Mouse (Mus musculus) stomach, embryonic 14.5 days (tissue): Measurements from ENCODE around the gene Rnf185. TPM values are rescaled to one million over a fixed set of nuclear protein-coding genes. Genes with fewer than 3 reads are reported as not detected.
A peak's percentile ranks its signal among the peaks of the same experiment; 100 is the strongest.

Source experiments
- ATAC-seq: fragments of 200-750 bp; cut with Nextera tagmentation; 2 replicates; pipeline ENCODE4 v1.8.0; 2017; ENCODE audit warnings: low read depth, moderate TSS enrichment; ENCODE audit not compliant: insufficient number of reproducible peaks, insufficient read depth, low FRiP score
- H3K27ac ChIP-seq: fragments of 300-500 bp; sonication (generic); 2 replicates; pipeline ENCODE4 v1.5.1; 2014; ENCODE audit warnings: mild to moderate bottlenecking, low read length, moderate library complexity, mixed read lengths
- H3K27me3 ChIP-seq: fragments of 300-500 bp; sonication (generic); 2 replicates; pipeline ENCODE4 v1.6.1; 2014; ENCODE audit warnings: low read length, control low read depth, mixed read lengths; ENCODE audit not compliant: control insufficient read depth, insufficient read depth
- H3K36me3 ChIP-seq: fragments of 300-500 bp; sonication (generic); 2 replicates; pipeline ENCODE4 v1.6.1; 2014; ENCODE audit warnings: mild to moderate bottlenecking, control low read depth, low read length, moderate library complexity, mixed read lengths; ENCODE audit not compliant: control insufficient read depth, insufficient read depth
- H3K4me1 ChIP-seq: fragments of 300-500 bp; sonication (generic); 2 replicates; pipeline ENCODE4 v1.6.1; 2014; ENCODE audit warnings: low read length, control low read depth, mixed read lengths; ENCODE audit not compliant: control insufficient read depth, insufficient read depth
- H3K4me2 ChIP-seq: fragments of 300-500 bp; sonication (generic); replicated peaks from 2 replicates; pipeline ENCODE4 v1.6.1; 2014; ENCODE audit warnings: low read depth, low read length, control low read depth
- H3K4me3 ChIP-seq: fragments of 300-500 bp; sonication (generic); 2 replicates; pipeline ENCODE4 v1.5.1; 2014; ENCODE audit warnings: low read depth, low read length, control low read depth
- H3K9ac ChIP-seq: fragments of 300-500 bp; sonication (generic); replicated peaks from 2 replicates; pipeline ENCODE4 v1.6.1; 2014; ENCODE audit warnings: low read depth, mild to moderate bottlenecking, control low read depth, low read length, moderate library complexity, mixed read lengths
- H3K9me3 ChIP-seq: fragments of 300-500 bp; sonication (generic); 2 replicates; pipeline ENCODE4 v1.6.1; 2016; ENCODE audit warnings: low read depth, low read length, control low read depth; ENCODE audit not compliant: control insufficient read depth
- WGBS: fragments of 180-500 bp; shearing (Covaris S2); extraction: QIAGEN DNeasy Blood & Tissue Kit; methylation state at CpG from one replicate; pipeline ENCODE4 v1.1.7; 2014; 5-methylcytosine and 5-hydroxymethylcytosine counted together
- polyA plus RNA-seq: library from polyadenylated mRNA; unstranded; fragments of >200 nt; fragmentation: Nextera tagmentation; extraction: Ambion mirVana; gene quantifications from 2 replicates; pipeline ENCODE4 v1.2.1, GENCODE M21; 2014

Rnf185 gene
- polyA plus RNA-seq, 1 experiment from 2014 or later, result 34.2 TPM

DNA sequence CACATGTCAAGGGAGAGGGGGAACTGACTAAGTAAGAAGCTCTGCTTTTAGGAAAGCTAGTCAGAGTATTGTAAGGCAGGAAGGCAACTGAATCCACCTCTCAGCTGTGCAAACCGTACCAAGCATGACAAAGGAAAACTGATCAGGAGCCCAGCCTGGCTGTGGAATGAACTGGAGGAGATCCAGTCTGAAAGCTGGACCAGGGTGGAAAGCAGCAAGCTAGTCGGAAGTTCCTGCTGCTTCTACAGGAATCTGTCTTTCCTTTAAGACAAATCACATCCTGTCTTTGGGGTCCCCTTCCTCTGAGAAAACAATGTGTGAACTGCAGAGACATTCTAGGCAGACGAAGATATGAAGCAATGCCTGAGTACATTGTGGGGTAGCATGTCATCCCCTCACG is 33.4 kb downstream of the Rnf185 start:
- no peak overlapping the region for H3K27ac ChIP-seq
- no peaks in the 10 kb centered on the region for H3K27me3 ChIP-seq
- no peaks in the 10 kb centered on the region for H3K9me3 ChIP-seq
- no peak overlapping the region for H3K4me3 ChIP-seq
- H3K4me2 ChIP-seq, result no peak overlapping the region
- ATAC-seq, result no peak
- H3K36me3 ChIP-seq, result peaks cover 21% of the 10 kb centered on the region
- 70% methylated on average over 4 of the region's 4 CpGs for WGBS
- no peaks in the 10 kb centered on the region for H3K4me1 ChIP-seq
- H3K9ac ChIP-seq, result no peak overlapping the region

DNA sequence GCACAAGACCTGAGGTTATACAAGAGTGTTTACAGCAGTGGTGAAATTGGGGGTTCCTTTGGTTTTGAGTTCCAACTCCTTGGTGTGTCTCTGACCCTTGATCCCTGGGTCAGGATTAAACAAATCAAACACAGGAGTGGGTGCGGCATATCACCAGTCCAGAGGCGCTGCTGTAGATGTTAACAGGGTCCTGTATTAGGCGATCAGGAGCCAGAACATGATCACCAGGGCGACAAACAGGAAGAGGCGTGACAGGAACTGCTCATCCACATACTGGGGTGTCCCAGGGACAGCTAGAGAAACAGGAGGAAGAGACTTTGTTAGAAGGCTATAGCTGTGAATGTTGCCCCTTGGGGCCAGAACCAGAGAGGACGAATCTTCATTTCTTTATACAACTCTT is 34.4 kb downstream of the Rnf185 start:
- H3K4me1 ChIP-seq, result no peaks in the 10 kb centered on the region
- ATAC-seq, result no peak
- H3K9me3 ChIP-seq, result no peaks in the 10 kb centered on the region
- WGBS, result 72% methylated on average over 6 of the region's 6 CpGs
- H3K4me2 ChIP-seq, result no peak overlapping the region
- H3K27me3 ChIP-seq, result no peaks in the 10 kb centered on the region
- no peak overlapping the region for H3K27ac ChIP-seq
- no peak overlapping the region for H3K4me3 ChIP-seq
- peaks cover 21% of the 10 kb centered on the region for H3K36me3 ChIP-seq
- H3K9ac ChIP-seq, result no peak overlapping the region

DNA sequence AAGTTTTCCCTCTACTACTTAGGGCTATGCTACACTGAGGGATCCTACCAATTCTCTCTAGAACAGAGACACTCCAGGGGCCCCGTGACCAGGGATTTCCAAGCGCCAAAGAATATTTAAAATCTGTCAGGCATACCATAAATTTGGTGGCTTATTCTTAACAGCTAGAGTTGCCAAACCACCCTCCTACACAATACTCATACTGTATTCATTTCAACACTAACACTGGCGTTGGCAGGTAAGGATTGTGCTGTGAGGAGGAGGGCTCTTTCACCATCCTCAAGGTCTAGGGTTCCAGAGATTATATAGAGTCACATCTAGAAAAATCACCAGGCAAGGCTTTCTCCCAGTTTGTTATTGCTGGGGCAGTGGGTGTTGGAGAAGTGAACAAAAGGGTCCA is 35.8 kb downstream of the Rnf185 start:
- Histone ChIP-seq H3K4me3 (no peak overlapping the region), H3K36me3 (peaks cover 21% of the 10 kb centered on the region), H3K4me1 (no peaks in the 10 kb centered on the region), H3K9ac (no peak overlapping the region), H3K9me3 (no peaks in the 10 kb centered on the region), H3K27me3 (no peaks in the 10 kb centered on the region), H3K27ac (no peak overlapping the region), H3K4me2 (no peak overlapping the region)
- no peak for ATAC-seq
- WGBS, result 90% methylated on average over 3 of the region's 3 CpGs

DNA sequence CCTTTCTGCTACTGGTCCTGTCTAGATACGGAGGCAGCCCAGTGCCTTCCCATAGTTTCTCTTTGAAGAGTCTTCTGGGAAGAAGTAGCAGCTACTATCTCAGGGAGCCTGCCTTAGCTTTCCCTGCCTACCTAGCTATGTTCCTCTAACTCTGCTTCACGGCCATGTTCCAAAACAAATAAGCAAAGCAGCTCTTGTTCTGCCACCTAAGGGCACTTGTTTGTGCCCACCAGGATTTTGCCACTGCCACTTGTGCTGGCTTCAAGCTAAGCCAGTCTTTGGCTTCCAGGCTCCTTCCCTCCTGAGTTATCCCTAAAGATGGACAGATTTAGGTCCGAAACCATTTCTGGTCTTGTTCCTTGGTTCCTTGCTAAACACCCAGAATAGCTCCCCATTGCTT is 40.1 kb downstream of the Rnf185 start:
- Histone ChIP-seq H3K36me3 (peaks cover 3% of the 10 kb centered on the region), H3K27ac (no peak overlapping the region), H3K27me3 (no peaks in the 10 kb centered on the region), H3K9me3 (no peaks in the 10 kb centered on the region), H3K4me1 (peaks cover 5% of the 10 kb centered on the region; the same call in 1 of the 2 replicates), H3K4me2 (no peak overlapping the region), H3K4me3 (no peak overlapping the region), H3K9ac (no peak overlapping the region)
- 78% methylated on average over 3 of the region's 3 CpGs for WGBS
- ATAC-seq, result no peak

DNA sequence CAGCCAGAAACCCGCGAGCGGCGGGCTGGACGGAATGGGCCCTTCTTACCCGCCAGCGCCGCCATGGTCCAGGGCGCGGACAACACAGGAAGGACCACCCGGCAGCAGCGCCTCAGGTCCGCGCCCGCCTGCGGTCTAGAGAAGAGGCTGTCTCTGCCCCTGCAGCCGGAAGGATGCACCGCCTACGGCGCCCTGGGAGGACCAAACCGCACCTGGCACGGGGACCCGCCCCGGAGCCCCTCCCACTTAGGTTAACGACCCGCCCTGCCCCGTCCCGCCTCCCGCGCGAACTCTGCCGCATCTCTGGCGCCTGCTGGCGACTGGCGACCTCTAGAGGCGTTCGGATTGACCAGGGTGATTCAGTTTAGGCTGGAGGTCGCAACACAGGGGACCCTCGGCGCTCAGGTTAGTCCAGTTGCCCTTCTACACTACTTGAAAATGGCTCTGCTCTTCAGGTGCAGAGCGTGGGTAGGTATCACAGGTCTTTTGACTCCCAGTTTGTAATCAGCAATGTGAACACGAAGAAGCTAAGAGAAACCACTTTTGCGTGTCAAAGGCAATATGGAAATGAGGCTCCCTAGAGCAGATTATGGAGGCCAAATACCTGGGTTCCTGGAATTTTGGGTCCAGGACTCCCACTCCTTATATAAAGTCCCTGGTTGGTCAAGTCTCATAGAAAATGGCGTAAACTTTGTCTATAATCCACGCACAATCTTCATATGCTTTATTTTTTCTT is 43.0 kb downstream of the Rnf185 start, which contains the start of gene Limk2:
Gene Limk2 (minus strand): TSS at position 193 of the 736 bp plus-strand sequence.
- H3K27ac ChIP-seq, result peak within 1 kb of the TSS; percentile 77; the same call in 1 of the 2 replicates
- peak within 1 kb of the TSS; percentile 85 for H3K9ac ChIP-seq
- no peaks in the 10 kb centered on the region for H3K36me3 ChIP-seq
- 3% methylated on average over 45 of the region's 45 CpGs for WGBS
- peak within 1 kb of the TSS; percentile 77 for H3K4me3 ChIP-seq
- peak within 1 kb of the TSS; percentile 80 for H3K4me2 ChIP-seq
- no peaks in the 10 kb centered on the region for H3K27me3 ChIP-seq
- ATAC-seq, result peak; percentile 97
- peaks cover 10% of the 10 kb centered on the region; the same call in 1 of the 2 replicates for H3K4me1 ChIP-seq
- no peaks in the 10 kb centered on the region for H3K9me3 ChIP-seq

DNA sequence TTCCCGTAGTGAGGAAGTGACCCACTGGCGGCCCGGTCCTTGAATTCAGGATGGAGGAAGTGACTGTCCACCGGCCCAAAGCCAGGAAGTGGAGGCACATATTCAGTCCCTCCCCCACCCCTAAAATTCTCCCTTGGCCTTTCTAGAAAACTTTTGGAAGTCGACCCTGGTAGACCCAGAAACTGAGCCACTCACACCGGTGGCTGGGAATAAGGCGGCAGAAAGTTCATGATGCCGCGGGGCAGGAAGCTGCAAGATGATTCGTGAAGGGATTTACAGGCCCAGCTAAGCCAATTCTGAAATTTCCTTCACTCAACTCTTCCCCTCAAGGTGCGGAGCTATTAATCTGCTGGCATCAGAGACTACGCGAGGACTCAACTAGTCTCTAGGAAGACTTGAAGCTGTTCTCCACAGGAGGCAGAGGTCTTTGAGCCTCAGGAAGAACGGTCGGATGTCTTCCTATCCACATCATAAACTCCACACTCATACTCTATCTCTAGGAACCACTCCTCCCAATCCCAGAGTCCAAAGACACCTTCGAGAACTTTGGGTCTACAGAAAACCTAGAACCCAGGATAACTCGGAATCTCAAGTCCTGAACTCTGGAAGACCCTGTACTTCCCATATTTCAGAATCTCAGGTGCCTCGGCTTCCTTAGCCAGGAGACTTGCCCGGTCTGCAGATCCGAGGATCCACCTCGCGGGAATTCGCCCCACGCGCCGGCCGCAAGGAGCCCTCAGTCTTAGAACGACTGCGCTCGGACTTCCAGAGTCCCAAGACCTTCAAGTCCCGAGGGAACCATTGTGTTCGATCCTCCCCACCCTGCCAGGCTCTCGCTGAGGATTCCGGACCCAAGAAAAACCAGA is 43.8 kb downstream of the Rnf185 start:
- Histone ChIP-seq H3K36me3 (no peaks in the 10 kb centered on the region), H3K4me1 (peaks cover 10% of the 10 kb centered on the region; the same call in 1 of the 2 replicates), H3K9ac (peak overlapping the region; percentile 85), H3K4me2 (peak overlapping the region; percentile 80), H3K4me3 (peak overlapping the region; percentile 77), H3K9me3 (no peaks in the 10 kb centered on the region), H3K27ac (peak overlapping the region; percentile 77; the same call in 1 of the 2 replicates), H3K27me3 (no peaks in the 10 kb centered on the region)
- WGBS, result 3% methylated on average over 34 of the region's 34 CpGs
- ATAC-seq, result 0 out of 2 replicates have a peak, but pooled peaks have one; percentile 57

DNA sequence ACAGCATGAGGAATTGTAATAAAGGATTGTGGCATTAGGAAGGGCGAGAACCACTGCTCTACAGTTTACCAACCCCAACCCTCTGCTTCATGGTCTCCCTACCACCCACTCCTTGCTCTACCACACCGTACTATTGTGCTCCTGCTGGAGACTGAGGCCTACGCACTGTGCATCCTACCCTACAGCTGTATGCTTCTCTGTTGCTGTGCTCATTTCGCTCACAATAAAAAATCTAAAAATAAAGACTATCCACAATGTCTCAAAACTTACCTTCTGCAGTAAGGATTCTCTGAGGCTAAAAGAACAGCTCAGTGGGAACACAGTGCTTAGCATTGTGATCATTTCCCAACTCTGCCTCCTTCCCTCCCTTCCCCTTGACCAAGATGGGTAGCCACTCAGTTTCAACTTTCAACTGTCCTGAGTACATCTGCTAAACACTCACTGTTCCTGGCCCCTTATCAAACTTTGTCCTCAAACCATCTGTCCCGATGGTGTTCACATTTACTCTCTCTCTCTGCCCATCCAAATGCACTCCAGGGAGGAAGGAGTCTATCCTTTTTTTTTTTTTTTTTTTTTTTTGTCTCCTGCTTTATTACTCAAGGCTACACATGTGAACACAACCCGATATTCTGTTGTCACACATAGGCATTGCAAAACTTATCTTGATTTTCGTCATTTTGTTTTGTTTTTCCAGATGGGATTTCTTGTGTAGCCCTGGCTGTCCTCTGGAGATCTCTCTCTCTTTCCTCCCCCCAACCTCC is 47.7 kb downstream of the Rnf185 start:
- Histone ChIP-seq H3K27ac (no peak overlapping the region), H3K9me3 (no peaks in the 10 kb centered on the region), H3K27me3 (no peaks in the 10 kb centered on the region), H3K4me3 (no peak overlapping the region), H3K9ac (no peak overlapping the region), H3K36me3 (no peaks in the 10 kb centered on the region), H3K4me2 (no peak overlapping the region), H3K4me1 (peaks cover 10% of the 10 kb centered on the region; the same call in 1 of the 2 replicates)
- no peak for ATAC-seq
- 86% methylated on average over 7 of the region's 7 CpGs for WGBS

DNA sequence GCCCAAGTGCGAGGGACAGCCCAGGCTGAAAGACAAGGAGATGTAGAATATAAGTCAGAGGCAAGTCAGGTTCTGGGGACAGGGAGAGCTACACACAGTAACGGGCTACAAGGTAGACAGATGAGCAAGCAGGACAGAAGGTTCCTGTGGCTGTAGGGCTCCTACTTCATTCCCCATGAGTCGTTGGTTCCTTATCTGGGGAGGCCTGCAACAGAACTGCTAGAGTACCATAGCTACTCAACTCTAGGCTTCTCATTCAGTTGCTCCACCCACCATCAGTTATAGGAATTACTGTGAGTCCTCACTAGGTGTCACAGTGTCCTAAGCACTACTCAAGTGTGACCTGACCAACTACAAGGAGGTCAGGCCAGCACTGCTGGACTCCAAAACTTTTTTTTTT is 49.1 kb downstream of the Rnf185 start:
- WGBS, result 84% methylated on average over 3 of the region's 3 CpGs
- ATAC-seq, result no peak

More for the DNA sequence above, 49.1 kb downstream of the Rnf185 start:
- H3K27ac ChIP-seq, result no peak overlapping the region
- no peak overlapping the region for H3K4me3 ChIP-seq
- no peaks in the 10 kb centered on the region for H3K9me3 ChIP-seq
- no peak overlapping the region for H3K4me2 ChIP-seq
- H3K9ac ChIP-seq, result no peak overlapping the region
- peaks cover 10% of the 10 kb centered on the region; the same call in 1 of the 2 replicates for H3K4me1 ChIP-seq
- no peaks in the 10 kb centered on the region for H3K27me3 ChIP-seq
- H3K36me3 ChIP-seq, result no peaks in the 10 kb centered on the region
